Mouse (Mus musculus) adrenal gland, adult 18-20 months (tissue): ENCODE measurements at regions not wholly inside any gene's neighbourhood (a gene's known extent, or its start where the extent isn't known, plus 50 kb on each side); places are given as distances from the start of the nearest gene placed in this dataset.

Experiments
- DNase-seq, 2 experiments: peaks; one replicate each; pipeline ENCODE4 v3.0.0; 2021 to 2022; ENCODE audit warnings: low spot score in 2 of 2

GRCm38 (mm10) chr15:96775129-96775528 lies 75.6 kb upstream of the Slc38a2 start:
- no peak for DNase-seq

GRCm38 (mm10) chr15:96774664-96775063 lies 75.1 kb upstream of the Slc38a2 start:
- no peak for DNase-seq

- no peak for DNase-seq
Measured at GRCm38 (mm10) chr15:96773656-96774055, 74.1 kb upstream of the Slc38a2 start.

- DNase-seq = no peak
Measured at GRCm38 (mm10) chr15:96772701-96773100, 73.2 kb upstream of the Slc38a2 start.

GRCm38 (mm10) chr15:96770786-96771185 lies 71.3 kb upstream of the Slc38a2 start:
- DNase-seq = no peak

GRCm38 (mm10) chr15:96770299-96770698 lies 70.8 kb upstream of the Slc38a2 start:
- no peak for DNase-seq

GRCm38 (mm10) chr15:96769751-96770150 lies 70.2 kb upstream of the Slc38a2 start:
- DNase-seq = no peak

GRCm38 (mm10) chr15:96768301-96768993 lies 68.9 kb upstream of the Slc38a2 start:
- no peak for DNase-seq

- no peak for DNase-seq
Measured at GRCm38 (mm10) chr15:96767188-96767587, 67.7 kb upstream of the Slc38a2 start.

GRCm38 (mm10) chr15:96766238-96766637 lies 66.7 kb upstream of the Slc38a2 start:
- no peak for DNase-seq

GRCm38 (mm10) chr15:96763611-96764010 lies 64.1 kb upstream of the Slc38a2 start:
- DNase-seq = no peak

- DNase-seq = no peak
Measured at GRCm38 (mm10) chr15:96759078-96759995, 59.8 kb upstream of the Slc38a2 start.

- DNase-seq = no peak
Measured at GRCm38 (mm10) chr15:96757446-96758198, 58.1 kb upstream of the Slc38a2 start.

- no peak for DNase-seq
Measured at GRCm38 (mm10) chr15:96756456-96756855, 56.9 kb upstream of the Slc38a2 start.

GRCm38 (mm10) chr15:96755951-96756350 lies 56.4 kb upstream of the Slc38a2 start:
- DNase-seq = no peak

- no peak for DNase-seq
Measured at GRCm38 (mm10) chr15:96755322-96755942, 55.9 kb upstream of the Slc38a2 start.

GRCm38 (mm10) chr15:96754079-96754478 lies 54.5 kb upstream of the Slc38a2 start:
- no peak for DNase-seq

- DNase-seq = no peak
Measured at GRCm38 (mm10) chr15:96752719-96753118, 53.2 kb upstream of the Slc38a2 start.

- DNase-seq = no peak
Measured at GRCm38 (mm10) chr15:96752062-96752358, 52.5 kb upstream of the Slc38a2 start.

GRCm38 (mm10) chr15:96751243-96752061 lies 51.9 kb upstream of the Slc38a2 start:
- DNase-seq = no peak
